8 mouse cellular contexts compared by ENCODE assay signal in the genomic region with DNA sequence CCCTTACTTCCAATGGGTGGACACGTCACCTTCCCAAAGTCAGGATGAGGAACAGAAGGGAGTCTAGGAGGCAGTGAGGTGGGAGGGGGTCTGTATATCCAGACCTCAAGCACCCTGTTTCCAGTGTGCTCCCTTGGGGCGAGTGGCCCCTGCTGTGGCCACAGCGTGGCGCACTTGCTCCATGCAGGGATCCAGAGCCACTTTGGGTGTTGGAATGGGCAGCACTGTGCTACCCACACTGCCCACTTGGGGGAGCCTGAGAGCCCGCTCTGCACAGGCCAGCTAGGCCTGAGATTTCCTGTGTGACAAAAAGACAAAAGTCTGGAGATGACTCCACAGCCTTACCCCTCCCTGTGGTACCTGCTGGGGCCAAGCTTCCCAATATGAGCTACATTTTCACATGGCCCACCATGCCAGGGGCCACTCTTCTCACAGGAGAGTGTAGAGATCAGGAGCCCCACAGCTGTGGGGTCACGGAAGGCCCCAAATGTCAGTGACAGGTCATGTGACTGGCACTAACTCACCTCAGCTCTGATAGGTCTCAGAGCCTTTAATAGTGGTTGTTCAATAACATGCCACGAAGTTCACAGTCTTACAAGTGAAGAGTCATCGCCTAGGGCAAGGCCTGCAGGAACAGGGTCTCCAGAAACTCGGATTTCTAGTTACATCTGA. TPM values are rescaled to one million over a fixed set of nuclear protein-coding genes. Genes with fewer than 3 reads are reported as not detected.
DNase-seq lines count a peak whose midpoint lies in the region; ATAC-seq and TF ChIP-seq lines count a peak whose summit lies in the region.

No protein-coding gene starts in this region.

- H3K4me2 ChIP-seq in heart, embryonic 11.5 days = no peak overlapping the region
- H3K4me2 ChIP-seq in kidney, embryonic 16.5 days (replicated peaks; ENCODE audit: low read depth, low read length) = no peak overlapping the region
- no peak overlapping the region for H3K4me2 ChIP-seq in myocyte (ENCODE audit: low read depth)

- 0 out of 2 replicates have a peak, but pooled peaks cover 2% of the 10 kb centered on the region for H3K4me1 ChIP-seq in bone marrow macrophage, adult 2 months (ENCODE audit: control insufficient read depth, insufficient read depth, low read length)
- no peaks in the 10 kb centered on the region for H3K4me1 ChIP-seq in embryonic fibroblast, embryonic 13.5 days (ENCODE audit: control insufficient read depth, insufficient read depth, low read length)
- H3K4me1 ChIP-seq in heart, embryonic 11.5 days (ENCODE audit: control insufficient read depth, insufficient read depth, low read length) = no peaks in the 10 kb centered on the region
- H3K4me1 ChIP-seq in kidney, embryonic 16.5 days (ENCODE audit: insufficient read depth, low read length) = peaks cover 20% of the 10 kb centered on the region

- no peak for TF ChIP-seq POLR2A in bone marrow macrophage, adult 2 months (IDR thresholded peaks at IDR 0.05; ENCODE audit: borderline replicate concordance, low read depth, low read length)
- no peak for TF ChIP-seq POLR2A in embryonic fibroblast, embryonic 13.5 days (IDR thresholded peaks at IDR 0.05; ENCODE audit: low read depth, low read length)
- no peak for TF ChIP-seq POLR2A in myocyte (IDR thresholded peaks at IDR 0.05; ENCODE audit: insufficient read length, low read depth)

- no peaks in the 10 kb centered on the region for H3K79me2 ChIP-seq in myocyte (ENCODE audit: control insufficient read depth, insufficient read depth)

- no peak overlapping the region for H3K27ac ChIP-seq in bone marrow macrophage, adult 2 months (ENCODE audit: insufficient read depth, low read depth, low read length)
- H3K27ac ChIP-seq in embryonic fibroblast, embryonic 13.5 days (ENCODE audit: insufficient read depth, low read length) = no peak overlapping the region
- H3K27ac ChIP-seq in heart, embryonic 11.5 days (ENCODE audit: low read depth, low read length) = no peak overlapping the region
- H3K27ac ChIP-seq in kidney, embryonic 16.5 days (ENCODE audit: low read length) = no peak overlapping the region

- H3K36me3 ChIP-seq in heart, embryonic 11.5 days (ENCODE audit: control insufficient read depth, insufficient read depth, low read length) = no peaks in the 10 kb centered on the region
- no peaks in the 10 kb centered on the region for H3K36me3 ChIP-seq in kidney, embryonic 16.5 days (ENCODE audit: insufficient read depth, low read length)
- H3K36me3 ChIP-seq in myocyte (ENCODE audit: control insufficient read depth, insufficient read depth) = no peaks in the 10 kb centered on the region

- H3K9ac ChIP-seq in heart, embryonic 11.5 days (ENCODE audit: low read depth, low read length) = no peak overlapping the region
- no peak overlapping the region for H3K9ac ChIP-seq in kidney, embryonic 16.5 days (replicated peaks; ENCODE audit: low read length)

- peak; percentile 47 for ATAC-seq in heart, embryonic 11.5 days (replicated peaks; ENCODE audit: insufficient number of reproducible peaks, low FRiP score, low TSS enrichment)
- ATAC-seq in kidney, embryonic 16.5 days (ENCODE audit: low FRiP score, low TSS enrichment) = peak; percentile 87

- peaks cover 40% of the 10 kb centered on the region for H3K27me3 ChIP-seq in heart, embryonic 11.5 days (ENCODE audit: control insufficient read depth, insufficient read depth, low read length)
- H3K27me3 ChIP-seq in kidney, embryonic 16.5 days (ENCODE audit: insufficient read depth, low read length) = 0 out of 2 replicates have a peak, but pooled peaks cover 7% of the 10 kb centered on the region
- H3K27me3 ChIP-seq in myocyte (ENCODE audit: control insufficient read depth, insufficient read depth, insufficient read length) = peaks cover 16% of the 10 kb centered on the region

- DNase-seq in B cell, adult 2 months = peak; percentile 96
- DNase-seq in liver = peak; percentile 85
- DNase-seq in spleen, postnatal 4 days (ENCODE audit: low spot score in 2 of 2) = peak; percentile 86 to 96

- 35% methylated on average over 9 of the region's 9 CpGs for WGBS in heart, embryonic 11.5 days (ENCODE audit: insufficient replicate concordance)
- 30% methylated on average over 9 of the region's 9 CpGs for WGBS in kidney, embryonic 16.5 days

- TF ChIP-seq CTCF in bone marrow macrophage, adult 2 months (IDR thresholded peaks at IDR 0.05; ENCODE audit: low read depth, low read length) = peak; percentile 95
- TF ChIP-seq CTCF in embryonic fibroblast, embryonic 13.5 days (IDR thresholded peaks at IDR 0.05; ENCODE audit: borderline replicate concordance, insufficient read depth, low read length) = peak; percentile 100

- no peaks in the 10 kb centered on the region for H3K9me3 ChIP-seq in heart, embryonic 11.5 days (replicated peaks; ENCODE audit: control insufficient read depth, low read length)
- no peaks in the 10 kb centered on the region for H3K9me3 ChIP-seq in kidney, embryonic 16.5 days (ENCODE audit: low read length)

- H3K4me3 ChIP-seq in bone marrow macrophage, adult 2 months (ENCODE audit: insufficient read depth, low read length) = no peak overlapping the region
- no peak overlapping the region for H3K4me3 ChIP-seq in embryonic fibroblast, embryonic 13.5 days (ENCODE audit: insufficient read depth, low read length)
- no peak overlapping the region for H3K4me3 ChIP-seq in heart, embryonic 11.5 days (ENCODE audit: low read depth, low read length)
- no peak overlapping the region for H3K4me3 ChIP-seq in kidney, embryonic 16.5 days (ENCODE audit: low read length)
- H3K4me3 ChIP-seq in myocyte = no peak overlapping the region

- no peak overlapping the region for H3ac ChIP-seq in myocyte (ENCODE audit: control insufficient read depth, insufficient read length)

TF ChIP-seq in myocyte, 11 proteins besides CTCF, POLR2A, EP300 and RAD21:
- no peak for TF ChIP-seq CEBPB (IDR thresholded peaks at IDR 0.05; ENCODE audit: insufficient read depth, poor library complexity, severe bottlenecking)
- TF ChIP-seq POLR2AphosphoS2 (IDR thresholded peaks at IDR 0.05; ENCODE audit: insufficient read length, low read depth) = peak; percentile 45
- peak in 1 of 3 experiments; percentile 4 for TF ChIP-seq MYOG (IDR thresholded peaks at IDR 0.05; ENCODE audit: control insufficient read depth in 1 of 3, insufficient read depth in 1 of 3, insufficient read length in 2 of 3, low read depth in 2 of 3)
TF ChIP-seq in myocyte: peak in this region for 2.

RNA-seq across cellular contexts. Expression of a gene that starts 20.1 kb away (rescaled TPM):
- polyA plus RNA-seq in bone marrow macrophage, adult 2 months (2012; ENCODE audit: insufficient read depth, insufficient read length, missing spikeins) = 12.8 and 13.5 TPM in 2 replicates
- 19.7 and 20.7 TPM in 2 replicates for polyA plus RNA-seq in embryonic fibroblast, embryonic 13.5 days (2011; ENCODE audit: insufficient read length, low read depth, missing spikeins)
- polyA plus RNA-seq in heart, embryonic 11.5 days (2014; fragmentation: Nextera tagmentation; extraction: Ambion mirVana) = 24.6 and 25.5 TPM in 2 replicates
- polyA plus RNA-seq in kidney, embryonic 16.5 days (2015; fragmentation: Nextera tagmentation; extraction: Ambion mirVana) = 32.8 and 34.2 TPM in 2 replicates
- polyA plus RNA-seq in myocyte (2012; fragmentation: generic; extraction: Trizol) = 31.9 TPM

RNA-seq across cellular contexts. Expression of a gene that starts 27.5 kb away (rescaled TPM):
- polyA plus RNA-seq in bone marrow macrophage, adult 2 months (2012; ENCODE audit: insufficient read depth, insufficient read length, missing spikeins) = 148 and 173 TPM in 2 replicates
- 118 and 135 TPM in 2 replicates for polyA plus RNA-seq in embryonic fibroblast, embryonic 13.5 days (2011; ENCODE audit: insufficient read length, low read depth, missing spikeins)
- 826 and 917 TPM in 2 replicates for polyA plus RNA-seq in heart, embryonic 11.5 days (2014; fragmentation: Nextera tagmentation; extraction: Ambion mirVana)
- polyA plus RNA-seq in kidney, embryonic 16.5 days (2015; fragmentation: Nextera tagmentation; extraction: Ambion mirVana) = 632 and 676 TPM in 2 replicates
- polyA plus RNA-seq in myocyte (2012; fragmentation: generic; extraction: Trizol) = 648 TPM

RNA-seq across cellular contexts. Expression of a gene that starts 30.1 kb away (rescaled TPM):
- not detected in 2 replicates for polyA plus RNA-seq in bone marrow macrophage, adult 2 months (2012; ENCODE audit: insufficient read depth, insufficient read length, missing spikeins)
- not detected in 2 replicates for polyA plus RNA-seq in embryonic fibroblast, embryonic 13.5 days (2011; ENCODE audit: insufficient read length, low read depth, missing spikeins)
- not detected in 2 replicates for polyA plus RNA-seq in heart, embryonic 11.5 days (2014; fragmentation: Nextera tagmentation; extraction: Ambion mirVana)
- polyA plus RNA-seq in kidney, embryonic 16.5 days (2015; fragmentation: Nextera tagmentation; extraction: Ambion mirVana) = 1.2 TPM in 1 of 2 replicates, not detected in the other
- not detected for polyA plus RNA-seq in myocyte (2012; fragmentation: generic; extraction: Trizol)

RNA-seq across cellular contexts. Expression of a gene that starts 37.1 kb away (rescaled TPM):
- 1.4 and 2.0 TPM in 2 replicates for polyA plus RNA-seq in bone marrow macrophage, adult 2 months (2012; ENCODE audit: insufficient read depth, insufficient read length, missing spikeins)
- 0.68 and 1.1 TPM in 2 replicates for polyA plus RNA-seq in embryonic fibroblast, embryonic 13.5 days (2011; ENCODE audit: insufficient read length, low read depth, missing spikeins)
- 1.1 and 1.2 TPM in 2 replicates for polyA plus RNA-seq in heart, embryonic 11.5 days (2014; fragmentation: Nextera tagmentation; extraction: Ambion mirVana)
- 1.3 and 1.9 TPM in 2 replicates for polyA plus RNA-seq in kidney, embryonic 16.5 days (2015; fragmentation: Nextera tagmentation; extraction: Ambion mirVana)
- 0.02 TPM for polyA plus RNA-seq in myocyte (2012; fragmentation: generic; extraction: Trizol)
